Mouse (Mus musculus): Measurements from ENCODE around the gene Pdc. TPM values are rescaled to one million over a fixed set of nuclear protein-coding genes. Genes with fewer than 3 reads are reported as not detected.
"Not testable (repeated sequence)": the region's sequence is repeated elsewhere in the genome, so short reads cannot be mapped to it uniquely, and the experiment has no call there.

Pdc gene
- total RNA-seq (2021) = not detected

GRCm38 (mm10) chr1:150319205-150319604 is at the start of gene Pdc:
Pdc (plus strand) TSS chr1:150319417.
- DNase-seq (ENCODE audit: low spot score) = no peak
- intact Hi-C loops (cut with DNase I) = no loop called here

GRCm38 (mm10) chr1:150294051-150294450 is 25.2 kb upstream of the Pdc start:
- intact Hi-C loops (cut with DNase I) = not testable (repeated sequence)

GRCm38 (mm10) chr1:150307599-150307998 is 11.6 kb upstream of the Pdc start:
- no peak for DNase-seq (ENCODE audit: low spot score)
- intact Hi-C loops (cut with DNase I) = no loop called here

More at GRCm38 (mm10) chr1:150294051-150294450, 25.2 kb upstream of the Pdc start:
- not testable (repeated sequence) for DNase-seq (ENCODE audit: low spot score)

GRCm38 (mm10) chr1:150335111-150335510 is 15.9 kb downstream of the Pdc start:
- intact Hi-C loops (cut with DNase I) = no loop called here
- no peak for DNase-seq (ENCODE audit: low spot score)

- no peak for DNase-seq (ENCODE audit: low spot score)
- intact Hi-C loops (cut with DNase I) = no loop called here
These were observed 41.6 kb downstream of the Pdc start for GRCm38 (mm10) chr1:150360864-150361263.

GRCm38 (mm10) chr1:150372895-150373294 is 53.7 kb downstream of the Pdc start:
- DNase-seq (ENCODE audit: low spot score) = no peak
- intact Hi-C loops (cut with DNase I) = loop anchor here (5.0 kb wide), 1 partner anchor 541 kb away; no protein-coding TSS in a partner anchor

- intact Hi-C loops (cut with DNase I) = loop anchor here (5.0 kb wide), 1 partner anchor 542 kb away; no protein-coding TSS in a partner anchor
- DNase-seq (ENCODE audit: low spot score) = no peak
These were observed 55.0 kb downstream of the Pdc start for GRCm38 (mm10) chr1:150374247-150374646.

Other genes with a start within 250 kb of the Pdc start
- gene Ptgs2, start 219.4 kb upstream of the Pdc start, total RNA-seq (2021) = under 1 TPM; 0.61 to 0.99 TPM
- 100 to 1,000 TPM; 118 to 124 TPM for gene Tpr, start 73.4 kb downstream of the Pdc start, total RNA-seq (2021)
- 10 to 100 TPM; 18.4 to 19.7 TPM for gene Odr4, start 73.7 kb downstream of the Pdc start, total RNA-seq (2021)
- gene Prg4, start 146.7 kb downstream of the Pdc start, total RNA-seq (2021) = 10 to 100 TPM; 10.7 to 13.1 TPM